Mouse (Mus musculus) embryonic facial prominence, embryonic 11.5 days (tissue): ENCODE data around the gene Car2. TPM values are rescaled to one million over a fixed set of nuclear protein-coding genes. Genes with fewer than 3 reads are reported as not detected.

ENCODE experiments used
- polyA plus RNA-seq: library from polyadenylated mRNA; unstranded; fragments of >200 nt; fragmentation: Nextera tagmentation; extraction: Ambion mirVana; gene quantifications from 2 replicates; pipeline ENCODE4 v1.2.1, GENCODE M21; 2014

Car2 gene
- polyA plus RNA-seq, 1 experiment from 2014 or later = 99.6 TPM

Other genes starting within 250 kb of the Car2 start
- 3.5 and 4.5 TPM in 2 replicates for gene Car13, start 244.5 kb upstream of the Car2 start, polyA plus RNA-seq
- gene Car1, start 77.9 kb upstream of the Car2 start, polyA plus RNA-seq = 0.29 TPM in 1 of 2 replicates, not detected in the other
- 4.8 and 7.5 TPM in 2 replicates for gene Car3, start 22.8 kb upstream of the Car2 start, polyA plus RNA-seq